Mouse (Mus musculus) olfactory bulb, adult 2 months (tissue): Measurements from ENCODE around the gene Cfap58. TPM values are rescaled to one million over a fixed set of nuclear protein-coding genes. Genes with fewer than 3 reads are reported as not detected.
A peak's percentile ranks its signal among the peaks of the same experiment; 100 is the strongest.

ENCODE experiments used
- H3K27ac ChIP-seq: fragments of 200-500 bp; 2 replicates; pipeline ENCODE4 v1.5.1; 2012; ENCODE audit warnings: low read depth, low read length; ENCODE audit not compliant: insufficient read depth
- H3K4me1 ChIP-seq: fragments of 200-500 bp; 2 replicates; pipeline ENCODE4 v1.6.1; 2012; ENCODE audit warnings: low read length; ENCODE audit not compliant: control insufficient read depth, insufficient read depth
- H3K4me3 ChIP-seq: fragments of 200-500 bp; 2 replicates; pipeline ENCODE4 v1.5.1; 2012; ENCODE audit warnings: mild to moderate bottlenecking, low read depth, low read length, moderate library complexity; ENCODE audit not compliant: insufficient read depth
- CTCF ChIP-seq: fragments of 200-500 bp; IDR thresholded peaks from 2 replicates; pipeline ENCODE4 v1.5.1; 2012; ENCODE audit warnings: low read depth, mild to moderate bottlenecking, low read length, moderate library complexity; ENCODE audit not compliant: insufficient read depth
- POLR2A ChIP-seq: fragments of 200-500 bp; IDR thresholded peaks from 2 replicates; pipeline ENCODE4 v1.6.1; 2012; ENCODE audit warnings: mild to moderate bottlenecking, low read depth, low read length, moderate library complexity; ENCODE audit not compliant: insufficient read depth
- WGBS: fragments of 180-500 bp; shearing (Covaris S2); methylation state at CpG from one replicate; pipeline ENCODE4 v1.1.7; 2018; 5-methylcytosine and 5-hydroxymethylcytosine counted together
- polyA plus RNA-seq: library from polyadenylated mRNA; stranded (reverse); fragments of >200 nt; gene quantifications from 2 replicates; pipeline ENCODE4 v1.2.4, GENCODE M21; 2012; ENCODE audit warnings: low replicate concordance; ENCODE audit not compliant: missing spikeins, insufficient read depth, insufficient read length

Gene Cfap58
- polyA plus RNA-seq, 1 experiment = not detected

- WGBS = 96% methylated on average over 7 of the region's 7 CpGs
- TF ChIP-seq CTCF = no peak
- TF ChIP-seq POLR2A = no peak
- Histone ChIP-seq H3K4me1 (peaks cover 11% of the 10 kb centered on the region), H3K27ac (no peak overlapping the region), H3K4me3 (no peak overlapping the region)
These were observed 24.1 kb upstream of the Cfap58 start for GRCm38 (mm10) chr19:47913344-47913743.

GRCm38 (mm10) chr19:47914191-47914590, 23.3 kb upstream of the Cfap58 start:
- no peak overlapping the region for H3K4me3 ChIP-seq
- TF ChIP-seq POLR2A (no peak), CTCF (no peak)
- peaks cover 12% of the 10 kb centered on the region for H3K4me1 ChIP-seq
- no peak overlapping the region for H3K27ac ChIP-seq
- WGBS = 92% methylated on average over 4 of the region's 4 CpGs

DNA sequence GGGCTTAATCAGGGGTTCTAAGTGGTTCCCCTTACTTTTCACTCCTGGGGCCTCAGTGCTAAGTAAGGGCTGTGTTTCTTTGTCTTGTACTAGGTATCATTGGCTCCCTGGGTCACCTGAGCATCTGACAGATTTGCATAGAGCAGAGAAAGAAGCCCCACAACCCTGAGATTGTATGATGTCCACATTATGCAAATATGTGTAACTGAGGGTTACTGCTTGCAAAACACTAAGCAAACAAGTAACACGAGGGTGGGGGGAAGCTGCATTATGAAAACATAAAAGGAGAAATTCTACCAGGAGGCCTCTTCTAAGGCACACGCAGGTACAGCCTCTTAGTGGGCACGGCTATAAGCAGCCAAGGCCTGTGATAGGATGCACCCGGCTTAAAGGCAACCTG, 22.2 kb upstream of the Cfap58 start:
- peaks cover 8% of the 10 kb centered on the region for H3K4me1 ChIP-seq
- H3K4me3 ChIP-seq = no peak overlapping the region
- H3K27ac ChIP-seq = no peak overlapping the region
- WGBS = 86% methylated on average over 4 of the region's 4 CpGs
- TF ChIP-seq CTCF (no peak), POLR2A (no peak)

DNA sequence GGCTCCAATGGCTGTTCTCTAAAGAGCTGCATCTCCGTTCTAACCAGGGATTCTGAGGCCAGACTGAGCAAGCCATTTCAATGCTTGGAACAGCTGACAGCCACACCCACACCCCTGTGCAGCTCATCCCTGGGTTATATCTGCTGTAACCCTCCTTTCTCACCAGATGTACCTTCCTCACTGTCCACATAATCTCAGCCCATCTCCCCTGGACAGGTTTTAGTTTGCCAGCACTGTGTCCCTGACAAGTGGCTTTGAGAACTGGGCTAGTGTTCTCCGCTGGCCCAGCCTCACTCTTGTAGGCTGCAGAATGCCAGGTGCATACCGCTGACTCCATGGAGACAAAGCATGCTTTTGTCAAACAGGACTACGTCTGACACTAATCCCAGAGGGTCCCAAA, 20.1 kb upstream of the Cfap58 start:
- Histone ChIP-seq H3K4me1 (peaks cover 7% of the 10 kb centered on the region), H3K27ac (no peak overlapping the region), H3K4me3 (no peak overlapping the region)
- no peak for TF ChIP-seq POLR2A
- TF ChIP-seq CTCF = no peak
- WGBS = 49% methylated on average over 4 of the region's 4 CpGs

DNA sequence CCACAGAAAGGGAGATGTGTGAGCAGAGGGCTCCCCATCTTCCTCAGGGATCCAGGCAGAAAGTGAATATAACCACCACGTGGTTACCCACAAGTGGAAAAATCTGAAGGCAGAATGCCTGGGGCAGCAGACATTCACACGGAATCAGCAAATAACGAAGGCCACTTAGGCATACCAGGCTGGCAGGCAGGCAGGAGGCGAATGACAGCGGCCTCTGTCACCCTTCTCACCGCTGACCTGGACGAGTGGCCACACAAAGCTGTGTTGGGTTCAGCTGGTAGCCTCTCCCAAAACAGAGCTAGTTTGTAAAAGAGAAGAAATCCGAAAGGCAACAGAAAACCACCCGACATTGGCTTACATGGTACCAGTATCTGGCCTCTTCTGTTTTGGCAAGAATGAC, 19.5 kb upstream of the Cfap58 start:
- H3K4me1 ChIP-seq = peaks cover 7% of the 10 kb centered on the region
- TF ChIP-seq POLR2A (no peak), CTCF (no peak)
- 40% methylated on average over 9 of the region's 9 CpGs for WGBS
- no peak overlapping the region for H3K27ac ChIP-seq
- H3K4me3 ChIP-seq = no peak overlapping the region

- Histone ChIP-seq H3K27ac (no peak overlapping the region), H3K4me3 (peak overlapping the region; percentile 75), H3K4me1 (peaks cover 7% of the 10 kb centered on the region)
- 4% methylated on average over 29 of the region's 29 CpGs for WGBS
- no peak for TF ChIP-seq CTCF
- TF ChIP-seq POLR2A = no peak
These were observed 18.9 kb upstream of the Cfap58 start for GRCm38 (mm10) chr19:47918455-47919101.

- peak within 1 kb of the TSS; percentile 75 for H3K4me3 ChIP-seq
- under 1% methylated on average over 48 of the region's 48 CpGs for WGBS
- TF ChIP-seq POLR2A (no peak), CTCF (no peak)
- peaks cover 7% of the 10 kb centered on the region for H3K4me1 ChIP-seq
- no peak within 1 kb of the TSS; the same call in 1 of the 2 replicates for H3K27ac ChIP-seq
These were observed 18.1 kb upstream of the Cfap58 start, which contains the start of the genes Cfap43 and Itprip for GRCm38 (mm10) chr19:47919126-47919965. Gene Cfap43 (minus strand): TSS chr19:47919287. Gene Itprip (minus strand): TSS chr19:47919299.

DNA sequence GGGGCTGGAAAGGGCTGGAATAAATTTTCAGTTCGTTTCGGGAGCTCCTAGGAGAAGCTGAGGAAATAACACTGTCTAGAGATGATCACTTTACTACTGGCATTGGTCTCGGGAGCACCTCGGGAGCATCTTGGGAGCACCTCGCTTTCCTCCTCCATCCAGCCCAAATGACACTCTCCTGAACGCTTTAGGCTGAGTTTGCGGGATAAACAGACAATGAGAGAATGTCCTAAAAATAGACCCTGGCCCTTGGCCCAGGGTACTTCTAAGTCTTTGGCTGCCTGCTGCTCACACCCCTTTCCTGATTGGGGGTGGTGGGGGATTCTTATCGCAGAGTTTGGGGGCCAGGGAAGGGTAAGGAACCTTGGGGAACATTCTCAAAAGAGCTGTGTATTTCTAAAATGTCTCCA, 17.5 kb upstream of the Cfap58 start:
- WGBS = 1% methylated on average over 8 of the region's 8 CpGs
- peaks cover 7% of the 10 kb centered on the region for H3K4me1 ChIP-seq
- TF ChIP-seq CTCF (no peak), POLR2A (no peak)
- H3K4me3 ChIP-seq = no peak overlapping the region
- H3K27ac ChIP-seq = no peak overlapping the region

DNA sequence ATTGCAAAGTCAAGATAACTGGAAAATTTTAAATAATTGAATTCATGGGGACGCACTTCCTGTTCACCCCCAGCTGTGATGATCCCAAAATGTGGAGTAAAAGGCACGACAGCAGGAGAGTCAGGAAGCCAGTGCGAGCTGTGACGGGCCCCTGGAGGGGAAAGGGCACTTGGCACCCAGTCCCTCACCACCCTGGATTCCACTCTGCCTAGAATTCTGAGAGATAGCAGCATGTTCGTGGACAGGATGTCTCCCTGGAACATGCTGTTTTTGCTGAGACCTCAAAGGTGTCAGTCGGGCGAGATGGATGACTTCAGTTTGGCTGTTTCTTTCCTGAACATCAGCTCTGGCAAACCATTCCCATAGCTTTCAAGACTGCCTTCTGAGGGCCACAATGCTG, 11.7 kb upstream of the Cfap58 start:
- 87% methylated on average over 7 of the region's 7 CpGs for WGBS
- Histone ChIP-seq H3K27ac (no peak overlapping the region), H3K4me1 (no peaks in the 10 kb centered on the region), H3K4me3 (no peak overlapping the region)
- no peak for TF ChIP-seq CTCF

DNA sequence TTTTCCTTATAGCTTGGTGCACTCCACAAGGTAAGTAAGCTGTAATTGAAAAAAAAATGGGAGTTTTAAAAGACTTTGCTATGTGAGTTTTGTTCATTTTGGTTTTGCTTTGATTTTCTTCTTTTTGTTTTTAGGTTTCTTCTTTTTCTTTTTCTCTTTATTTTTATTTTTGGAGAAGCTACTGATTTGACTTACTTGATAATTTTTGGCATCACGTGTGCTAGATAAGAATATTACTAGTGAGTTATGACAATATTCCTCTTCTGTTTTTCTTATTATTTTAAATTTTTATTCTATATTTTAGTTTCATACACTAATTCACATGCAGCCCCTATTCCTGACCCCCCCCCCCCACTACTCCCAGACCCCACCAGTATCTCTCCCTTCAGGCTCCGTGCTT, 10.4 kb upstream of the Cfap58 start:
- H3K27ac ChIP-seq = no peak overlapping the region
- H3K4me3 ChIP-seq = no peak overlapping the region
- TF ChIP-seq CTCF (no peak), POLR2A (no peak)
- WGBS = 94% methylated on average over 2 of the region's 2 CpGs
- H3K4me1 ChIP-seq = no peaks in the 10 kb centered on the region
